Mouse (Mus musculus): ENCODE data around the gene Hunk. TPM values are rescaled to one million over a fixed set of nuclear protein-coding genes. Genes with fewer than 3 reads are reported as not detected.

Gene Hunk
- total RNA-seq, 1 experiment from 2014 or later: 4.8 TPM

Other genes with a start within 250 kb of the Hunk start
- 64.1 and 72.8 TPM in 2 replicates for gene Tiam1, start 242.2 kb upstream of the Hunk start, total RNA-seq (2021)
- 1,154 and 1,200 TPM in 2 replicates for gene Sod1, start 165.3 kb upstream of the Hunk start, total RNA-seq (2021)
- 46.8 and 56.0 TPM in 2 replicates for gene Scaf4, start 101.5 kb upstream of the Hunk start, total RNA-seq (2021)

Data from adrenal gland, postnatal 14 days (tissue).